Mouse (Mus musculus): ENCODE results near the gene Gm128. TPM values are rescaled to one million over a fixed set of nuclear protein-coding genes. Genes with fewer than 3 reads are reported as not detected.
"Not testable (repeated sequence)": the region's sequence is repeated elsewhere in the genome, so short reads cannot be mapped to it uniquely, and the experiment has no call there.

Gene Gm128
- polyA plus RNA-seq, 1 experiment = 0.98 TPM

GRCm38 (mm10) chr3:95228148-95228893 lies 13.1 kb downstream of the Gm128 start, which contains the start of gene Cdc42se1:
TSS of gene Cdc42se1 (plus strand) at chr3:95228732.
- WGBS = under 1% methylated on average over 64 of the region's 64 CpGs
- TF ChIP-seq CTCF (IDR thresholded peaks at IDR 0.05; ENCODE audit: insufficient read depth, low read length) (no peak), POLR2A (IDR thresholded peaks at IDR 0.05; ENCODE audit: borderline replicate concordance, extremely low read depth, low read depth, low read length) (peak; percentile 86)
- Histone ChIP-seq H3K4me3 (replicated peaks; ENCODE audit: extremely low read depth, low read depth, low read length) (peak within 1 kb of the TSS; percentile 93), H3K4me1 (ENCODE audit: control insufficient read depth, insufficient read depth, low read length) (peaks cover 16% of the 10 kb centered on the region)
- DNase-seq = peak; percentile 87

- Histone ChIP-seq H3K4me1 (ENCODE audit: control insufficient read depth, insufficient read depth, low read length) (peaks cover 12% of the 10 kb centered on the region), H3K4me3 (replicated peaks; ENCODE audit: extremely low read depth, low read depth, low read length) (no peak overlapping the region)
- 17% methylated on average over 1 of the region's 1 CpGs for WGBS
- DNase-seq = no peak
- no peak for TF ChIP-seq CTCF (IDR thresholded peaks at IDR 0.05; ENCODE audit: insufficient read depth, low read length)
- no peak for TF ChIP-seq POLR2A (IDR thresholded peaks at IDR 0.05; ENCODE audit: borderline replicate concordance, extremely low read depth, low read depth, low read length)
Measured at GRCm38 (mm10) chr3:95227214-95227613, 14.2 kb downstream of the Gm128 start.

GRCm38 (mm10) chr3:95224295-95224694 lies 17.1 kb downstream of the Gm128 start:
- no peak for DNase-seq
- TF ChIP-seq CTCF (IDR thresholded peaks at IDR 0.05; ENCODE audit: insufficient read depth, low read length) (no peak), POLR2A (IDR thresholded peaks at IDR 0.05; ENCODE audit: borderline replicate concordance, extremely low read depth, low read depth, low read length) (no peak)
- WGBS = 37% methylated on average over 6 of the region's 6 CpGs
- Histone ChIP-seq H3K4me3 (replicated peaks; ENCODE audit: extremely low read depth, low read depth, low read length) (no peak overlapping the region), H3K4me1 (ENCODE audit: control insufficient read depth, insufficient read depth, low read length) (0 out of 2 replicates have a peak, but pooled peaks cover 2% of the 10 kb centered on the region)

- Histone ChIP-seq H3K4me3 (replicated peaks; ENCODE audit: extremely low read depth, low read depth, low read length) (no peak overlapping the region), H3K4me1 (ENCODE audit: control insufficient read depth, insufficient read depth, low read length) (0 out of 2 replicates have a peak, but pooled peaks cover 2% of the 10 kb centered on the region)
- TF ChIP-seq POLR2A (IDR thresholded peaks at IDR 0.05; ENCODE audit: borderline replicate concordance, extremely low read depth, low read depth, low read length) = no peak
- TF ChIP-seq CTCF (IDR thresholded peaks at IDR 0.05; ENCODE audit: insufficient read depth, low read length) = no peak
- 88% methylated on average over 2 of the region's 2 CpGs for WGBS
- DNase-seq = no peak
Measured at GRCm38 (mm10) chr3:95223041-95223440, 18.4 kb downstream of the Gm128 start.

- 70% methylated on average over 6 of the region's 6 CpGs for WGBS
- DNase-seq = no peak
- Histone ChIP-seq H3K4me1 (ENCODE audit: control insufficient read depth, insufficient read depth, low read length) (no peaks in the 10 kb centered on the region), H3K4me3 (replicated peaks; ENCODE audit: extremely low read depth, low read depth, low read length) (no peak overlapping the region)
- TF ChIP-seq CTCF (IDR thresholded peaks at IDR 0.05; ENCODE audit: insufficient read depth, low read length) = no peak
- no peak for TF ChIP-seq POLR2A (IDR thresholded peaks at IDR 0.05; ENCODE audit: borderline replicate concordance, extremely low read depth, low read depth, low read length)
Measured at GRCm38 (mm10) chr3:95218466-95219137, 22.8 kb downstream of the Gm128 start.

GRCm38 (mm10) chr3:95217255-95218134 lies 23.9 kb downstream of the Gm128 start, which contains the start of gene Gabpb2:
TSS of gene Gabpb2 (minus strand) at chr3:95217916.
- TF ChIP-seq CTCF (IDR thresholded peaks at IDR 0.05; ENCODE audit: insufficient read depth, low read length) (peak; percentile 64), POLR2A (IDR thresholded peaks at IDR 0.05; ENCODE audit: borderline replicate concordance, extremely low read depth, low read depth, low read length) (peak; percentile 69; the same call in 1 of the 2 replicates)
- peak; percentile 95 for DNase-seq
- Histone ChIP-seq H3K4me1 (ENCODE audit: control insufficient read depth, insufficient read depth, low read length) (no peaks in the 10 kb centered on the region), H3K4me3 (replicated peaks; ENCODE audit: extremely low read depth, low read depth, low read length) (peak within 1 kb of the TSS; percentile 99)
- under 1% methylated on average over 56 of the region's 56 CpGs for WGBS

GRCm38 (mm10) chr3:95216655-95217254 lies 24.6 kb downstream of the Gm128 start:
- peak overlapping the region; percentile 99 for H3K4me3 ChIP-seq (replicated peaks; ENCODE audit: extremely low read depth, low read depth, low read length)
- H3K4me1 ChIP-seq (ENCODE audit: control insufficient read depth, insufficient read depth, low read length) = no peaks in the 10 kb centered on the region
- TF ChIP-seq CTCF (IDR thresholded peaks at IDR 0.05; ENCODE audit: insufficient read depth, low read length) (no peak), POLR2A (IDR thresholded peaks at IDR 0.05; ENCODE audit: borderline replicate concordance, extremely low read depth, low read depth, low read length) (no peak)
- DNase-seq = no peak
- 6% methylated on average over 4 of the region's 4 CpGs for WGBS

- TF ChIP-seq POLR2A (IDR thresholded peaks at IDR 0.05; ENCODE audit: borderline replicate concordance, extremely low read depth, low read depth, low read length) (no peak), CTCF (IDR thresholded peaks at IDR 0.05; ENCODE audit: insufficient read depth, low read length) (no peak)
- no peaks in the 10 kb centered on the region for H3K4me1 ChIP-seq (ENCODE audit: control insufficient read depth, insufficient read depth, low read length)
- no peak overlapping the region for H3K4me3 ChIP-seq (replicated peaks; ENCODE audit: extremely low read depth, low read depth, low read length)
- 100% methylated on average over 1 of the region's 1 CpGs for WGBS
- DNase-seq = no peak
Measured at GRCm38 (mm10) chr3:95213609-95213975, 27.8 kb downstream of the Gm128 start.

- not testable (repeated sequence) for DNase-seq; H3K4me1 ChIP-seq (ENCODE audit: control insufficient read depth, insufficient read depth, low read length); H3K4me3 ChIP-seq (replicated peaks; ENCODE audit: extremely low read depth, low read depth, low read length)
- 93% methylated on average over 7 of the region's 10 CpGs for WGBS
Measured at GRCm38 (mm10) chr3:95212889-95213608, 28.3 kb downstream of the Gm128 start.

All from lung, adult 2 months (tissue).